Mouse (Mus musculus) lung, postnatal 0 days (tissue): Measurements from ENCODE around the gene Fam78b.

Experiments used
- CTCF ChIP-seq: IDR thresholded peaks from 2 replicates; pipeline ENCODE4 v1.5.1; 2016; ENCODE audit warnings: antibody characterized with exemption, mild to moderate bottlenecking
- EP300 ChIP-seq: IDR thresholded peaks from 2 replicates; pipeline ENCODE4 v1.6.1; 2016; ENCODE audit warnings: antibody characterized with exemption, mild to moderate bottlenecking, control low read depth

DNA sequence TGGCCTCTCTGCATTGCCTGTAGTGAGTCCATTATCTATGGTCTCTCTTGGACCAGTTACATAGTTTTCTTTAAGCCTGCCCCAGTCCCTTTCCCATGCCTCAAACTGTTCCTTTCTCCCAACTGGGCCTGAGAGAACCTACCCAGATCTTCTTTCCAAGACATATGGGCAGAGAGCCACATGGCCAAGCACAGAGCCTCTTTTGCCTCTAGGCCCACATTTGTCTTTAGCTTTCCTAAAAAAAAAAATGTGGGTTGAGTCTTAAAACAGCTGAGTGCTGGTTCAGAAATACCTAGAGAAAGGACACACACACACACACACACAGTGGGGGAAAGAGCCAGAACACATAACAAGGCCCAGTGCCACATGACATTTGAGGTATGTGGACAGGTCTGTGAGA, 83.1 kb downstream of the Fam78b start:
- TF ChIP-seq CTCF = no peak
- no peak for TF ChIP-seq EP300
